ENCODE assay signal across 12 mouse cellular contexts in genomic region chr15:99801885-99802572, GRCm38 (mm10). TPM values are rescaled to one million over a fixed set of nuclear protein-coding genes. Genes with fewer than 3 reads are reported as not detected.
A peak's percentile ranks its signal among the peaks of the same experiment; 100 is the strongest.
DNase-seq lines count a peak whose midpoint lies in the region; ATAC-seq lines count a peak whose summit lies in the region.
"Had no signal": no experiment of that assay in that cellular context is flagged by ENCODE, and none has a peak within 500 bp of the region (broad histone marks: within the 10 kb centered on the region; RNA-seq: fewer than 3 reads in every experiment).

No protein-coding gene starts in this region.

- 0 out of 2 replicates have a peak overlapping the region, but pooled peaks have one; percentile 1 for H3K9ac ChIP-seq in hindbrain, embryonic 14.5 days
- H3K9ac ChIP-seq in hindbrain, embryonic 12.5 days, result no peak overlapping the region
- H3K9ac ChIP-seq in limb, embryonic 15.5 days, result no peak overlapping the region
- H3K9ac ChIP-seq in kidney, embryonic 15.5 days, result no peak overlapping the region

- no peak overlapping the region for H3K4me3 ChIP-seq in hindbrain, embryonic 14.5 days (replicated peaks; ENCODE audit: low read length)
- H3K4me3 ChIP-seq in hindbrain, embryonic 12.5 days, result no peak overlapping the region
- H3K4me3 ChIP-seq in heart, embryonic 10.5 days, result peak overlapping the region; percentile 37
- H3K4me3 ChIP-seq in limb, embryonic 15.5 days, result no peak overlapping the region
- H3K4me3 ChIP-seq in kidney, embryonic 15.5 days (replicated peaks), result no peak overlapping the region

- WGBS in hindbrain, embryonic 14.5 days, result 35% methylated on average over 24 of the region's 24 CpGs
- 27% methylated on average over 24 of the region's 24 CpGs for WGBS in hindbrain, embryonic 12.5 days
- 40% methylated on average over 24 of the region's 24 CpGs for WGBS in heart, embryonic 10.5 days
- 20% methylated on average over 24 of the region's 24 CpGs for WGBS in limb, embryonic 15.5 days
- WGBS in kidney, embryonic 15.5 days, result 49% methylated on average over 24 of the region's 24 CpGs

- no peak overlapping the region for H3K4me2 ChIP-seq in hindbrain, embryonic 14.5 days (replicated peaks)
- H3K4me2 ChIP-seq in hindbrain, embryonic 12.5 days (replicated peaks), result no peak overlapping the region
- peak overlapping the region; percentile 4; the same call in 1 of the 2 replicates for H3K4me2 ChIP-seq in limb, embryonic 15.5 days
- H3K4me2 ChIP-seq in kidney, embryonic 15.5 days, result no peak overlapping the region

- H3K27me3 ChIP-seq in hindbrain, embryonic 14.5 days (ENCODE audit: control insufficient read depth, insufficient read depth, low read length), result no peaks in the 10 kb centered on the region
- no peaks in the 10 kb centered on the region for H3K27me3 ChIP-seq in hindbrain, embryonic 12.5 days
- H3K27me3 ChIP-seq in heart, embryonic 10.5 days (ENCODE audit: insufficient read depth, poor library complexity, severe bottlenecking), result no peaks in the 10 kb centered on the region
- no peaks in the 10 kb centered on the region for H3K27me3 ChIP-seq in limb, embryonic 15.5 days
- H3K27me3 ChIP-seq in kidney, embryonic 15.5 days, result no peaks in the 10 kb centered on the region

- no peaks in the 10 kb centered on the region for H3K9me3 ChIP-seq in hindbrain, embryonic 14.5 days (ENCODE audit: control insufficient read depth, low read length)
- H3K9me3 ChIP-seq in hindbrain, embryonic 12.5 days (replicated peaks), result no peaks in the 10 kb centered on the region
- no peaks in the 10 kb centered on the region for H3K9me3 ChIP-seq in heart, embryonic 10.5 days
- H3K9me3 ChIP-seq in limb, embryonic 15.5 days, result no peaks in the 10 kb centered on the region
- no peaks in the 10 kb centered on the region for H3K9me3 ChIP-seq in kidney, embryonic 15.5 days (replicated peaks)

- ATAC-seq in hindbrain, embryonic 14.5 days (ENCODE audit: low FRiP score), result no peak
- ATAC-seq in hindbrain, embryonic 12.5 days (ENCODE audit: low FRiP score), result no peak
- ATAC-seq in limb, embryonic 15.5 days (ENCODE audit: insufficient number of reproducible peaks, low FRiP score, low TSS enrichment, low read depth), result no peak
- no peak for ATAC-seq in kidney, embryonic 15.5 days (replicated peaks; ENCODE audit: low FRiP score)

- no peak for DNase-seq in hindbrain, embryonic 14.5 days (ENCODE audit: low spot score)
- peak; percentile 76 to 81 for DNase-seq in cerebellum, postnatal 25 days
- DNase-seq in heart, embryonic 10.5 days (ENCODE audit: low spot score), result no peak
- DNase-seq in spleen, postnatal 10 days (ENCODE audit: low spot score in 2 of 2), result no peak
- DNase-seq in kidney, postnatal 10 days, result no peak
- DNase-seq: adrenal gland, adult 8-10 months; left cerebral cortex, postnatal 4 days; lung, postnatal 4 days; thymus, postnatal 14 days had no signal

- no peaks in the 10 kb centered on the region for H3K36me3 ChIP-seq in hindbrain, embryonic 14.5 days (replicated peaks; ENCODE audit: control insufficient read depth, insufficient read depth)
- H3K36me3 ChIP-seq in hindbrain, embryonic 12.5 days, result no peaks in the 10 kb centered on the region
- peaks cover 53% of the 10 kb centered on the region for H3K36me3 ChIP-seq in heart, embryonic 10.5 days
- H3K36me3 ChIP-seq in limb, embryonic 15.5 days, result peaks cover 43% of the 10 kb centered on the region
- peaks cover 60% of the 10 kb centered on the region for H3K36me3 ChIP-seq in kidney, embryonic 15.5 days

- H3K27ac ChIP-seq in hindbrain, embryonic 14.5 days, result no peak overlapping the region
- H3K27ac ChIP-seq in hindbrain, embryonic 12.5 days, result no peak overlapping the region
- H3K27ac ChIP-seq in heart, embryonic 10.5 days, result peak overlapping the region; percentile 71
- peak overlapping the region; percentile 67 for H3K27ac ChIP-seq in limb, embryonic 15.5 days
- H3K27ac ChIP-seq in kidney, embryonic 15.5 days, result no peak overlapping the region

- peaks cover 14% of the 10 kb centered on the region for H3K4me1 ChIP-seq in hindbrain, embryonic 14.5 days (replicated peaks; ENCODE audit: control insufficient read depth, insufficient read depth, low read length)
- peaks cover 17% of the 10 kb centered on the region for H3K4me1 ChIP-seq in hindbrain, embryonic 12.5 days
- H3K4me1 ChIP-seq in heart, embryonic 10.5 days, result peaks cover 32% of the 10 kb centered on the region
- H3K4me1 ChIP-seq in limb, embryonic 15.5 days, result peaks cover 53% of the 10 kb centered on the region
- H3K4me1 ChIP-seq in kidney, embryonic 15.5 days, result peaks cover 29% of the 10 kb centered on the region

RNA-seq across cellular contexts. Expression of gene Cers5, which starts 29.3 kb away (rescaled TPM):
- polyA plus RNA-seq in hindbrain, embryonic 14.5 days (2014; fragmentation: Nextera tagmentation; extraction: Ambion mirVana), result 78.5 and 89.3 TPM in 2 replicates
- 66.8 and 69.3 TPM in 2 replicates for polyA plus RNA-seq in hindbrain, embryonic 12.5 days (2016; fragmentation: Nextera tagmentation; extraction: Ambion mirVana)
- 56.5 and 60.3 TPM in 2 replicates for polyA plus RNA-seq in heart, embryonic 10.5 days (2016; fragmentation: Nextera tagmentation; extraction: Ambion mirVana)
- polyA plus RNA-seq in limb, embryonic 15.5 days (2015; fragmentation: Nextera tagmentation; extraction: Ambion mirVana), result 83.6 and 84.8 TPM in 2 replicates
- 79.9 and 81.6 TPM in 2 replicates for polyA plus RNA-seq in kidney, embryonic 15.5 days (2015; fragmentation: Nextera tagmentation; extraction: Ambion mirVana)

Comparison
In these comparisons a context has a peak if more than half of its experiments do, and no peak if none do; other contexts are left out.
1. DNase-seq: peak in cerebellum, postnatal 25 days (2 of 2); none in hindbrain, embryonic 14.5 days (single experiment), heart, embryonic 10.5 days (single experiment), spleen, postnatal 10 days (0 of 2) and kidney, postnatal 10 days (single experiment).
2. H3K27ac ChIP-seq: peak in heart, embryonic 10.5 days (single experiment) and limb, embryonic 15.5 days (single experiment); none in hindbrain, embryonic 14.5 days (single experiment), hindbrain, embryonic 12.5 days (single experiment) and kidney, embryonic 15.5 days (single experiment).